Mouse (Mus musculus): ENCODE results near the gene Cct2. TPM values are rescaled to one million over a fixed set of nuclear protein-coding genes. Genes with fewer than 3 reads are reported as not detected.

Gene Cct2
- 100 to 1,000 TPM; 160 to 167 TPM for total RNA-seq (2021)

DNA sequence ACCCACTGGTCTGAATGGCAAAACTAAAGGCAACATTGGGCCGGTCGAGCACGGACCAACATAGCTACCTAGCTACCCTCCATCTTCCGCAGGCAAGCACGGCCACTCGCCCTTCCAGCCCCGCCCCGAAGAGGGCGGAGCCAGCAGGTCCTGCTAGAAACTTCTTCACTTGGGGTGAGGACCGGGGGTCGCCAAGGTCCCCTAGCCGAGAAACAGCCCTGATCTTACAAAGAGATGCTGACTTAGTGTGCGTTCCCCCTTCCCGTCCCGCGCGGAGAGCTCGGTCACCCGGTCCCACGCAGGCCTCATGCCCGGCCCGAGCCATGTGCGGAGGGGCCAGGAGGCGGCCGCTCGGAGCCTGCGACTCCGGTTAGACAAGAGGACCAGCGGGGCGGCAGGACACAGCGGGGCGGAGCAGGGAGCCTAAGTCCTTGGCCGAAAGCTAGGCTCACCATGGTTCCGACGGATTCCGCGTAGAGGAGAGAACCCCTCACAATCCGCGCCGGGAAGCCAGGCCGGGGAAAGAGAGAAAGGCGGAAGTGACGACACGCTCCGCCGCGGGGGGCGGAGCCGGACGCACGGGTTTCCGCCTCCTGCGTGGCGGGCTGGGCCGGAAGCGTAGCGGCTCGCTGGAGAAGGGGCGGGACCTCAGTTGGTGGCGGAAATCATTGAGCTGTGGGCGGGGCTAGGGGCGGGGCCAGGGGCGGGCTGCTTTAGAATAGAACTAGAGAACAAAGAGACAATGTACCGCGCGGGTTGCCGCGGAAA lies at the start of gene Cct2:
Cct2 (minus strand) TSS at position 561 of the 768 bp plus-strand sequence.
- intact Hi-C loops (cut with DNase I): loop anchor here (5.0 kb wide), 2 partner anchors 84 to 149 kb away; partner anchors contain the start of gene Frs2

GRCm38 (mm10) chr10:117112545-117112944 lies 48.9 kb upstream of the Cct2 start:
- intact Hi-C loops (cut with DNase I): no loop called here
- no peak for DNase-seq (ENCODE audit: low spot score in 2 of 2)

More for the DNA sequence above, at the start of gene Cct2:
- peak; percentile 88 to 93 for DNase-seq (ENCODE audit: low spot score in 2 of 2)

DNA sequence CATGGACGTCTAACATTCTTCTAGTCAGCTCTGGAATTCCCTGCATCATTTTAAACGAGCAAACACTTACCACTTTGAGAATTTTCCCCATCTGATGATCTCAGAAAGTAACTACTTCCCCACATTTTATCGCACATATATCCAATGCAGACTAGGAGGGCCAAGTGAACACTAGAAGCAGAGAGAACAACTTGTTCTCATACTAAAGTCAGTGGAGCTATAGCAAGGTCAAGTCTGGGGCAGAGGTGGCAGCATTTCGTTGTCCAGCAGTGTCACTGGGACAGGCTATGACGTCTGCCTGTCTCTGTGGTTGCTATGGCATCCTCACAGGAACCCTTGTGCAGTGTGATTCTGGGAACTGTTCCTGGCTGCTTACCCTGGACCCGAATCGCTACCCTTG lies 47.8 kb upstream of the Cct2 start:
- intact Hi-C loops (cut with DNase I): no loop called here

DNA sequence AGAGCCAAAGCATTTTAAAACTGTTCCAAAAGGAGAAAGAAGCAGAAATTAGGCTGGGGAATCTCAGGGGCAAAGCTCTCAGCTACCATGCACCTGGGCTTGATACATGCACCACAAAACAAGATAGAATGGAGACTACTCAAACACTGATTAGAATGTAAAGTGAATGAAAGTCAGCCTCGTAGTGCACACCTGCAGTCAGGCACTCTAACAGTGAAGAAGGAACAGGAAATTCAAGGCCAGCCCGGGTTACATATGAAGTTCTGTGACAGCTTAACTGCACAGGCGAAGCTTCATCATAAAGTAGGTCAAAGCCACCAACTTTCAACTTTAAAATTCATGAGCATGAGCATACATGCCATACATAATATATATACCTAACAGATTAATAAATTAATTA lies 46.7 kb upstream of the Cct2 start:
- no peak for DNase-seq (ENCODE audit: low spot score in 2 of 2)
- intact Hi-C loops (cut with DNase I): no loop called here

More for the DNA sequence above, 47.8 kb upstream of the Cct2 start:
- no peak for DNase-seq (ENCODE audit: low spot score in 2 of 2)

DNA sequence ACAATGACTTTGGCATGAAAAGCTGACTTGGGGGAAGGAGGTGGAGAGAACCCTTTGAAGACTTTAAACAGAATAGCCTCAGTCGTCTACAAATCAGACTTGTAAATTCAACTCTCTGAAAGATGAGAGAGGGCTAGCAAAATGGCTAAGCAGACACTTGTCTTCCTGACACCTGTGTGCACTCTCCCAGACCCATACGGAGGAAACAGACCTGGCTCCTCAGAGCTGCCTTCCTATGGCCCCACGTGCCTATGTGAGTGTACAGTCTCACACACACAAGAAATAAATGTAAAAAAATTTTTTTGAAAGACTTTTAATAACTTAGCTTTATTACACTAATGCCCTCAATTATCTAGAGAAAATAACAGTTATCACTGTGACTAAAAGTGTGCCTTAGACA lies 43.1 kb upstream of the Cct2 start:
- intact Hi-C loops (cut with DNase I): no loop called here

GRCm38 (mm10) chr10:117106244-117106643 lies 42.6 kb upstream of the Cct2 start:
- intact Hi-C loops (cut with DNase I): no loop called here
- DNase-seq (ENCODE audit: low spot score in 2 of 2): no peak

More for the DNA sequence above, 43.1 kb upstream of the Cct2 start:
- no peak for DNase-seq (ENCODE audit: low spot score in 2 of 2)

- no peak for DNase-seq (ENCODE audit: low spot score in 2 of 2)
- intact Hi-C loops (cut with DNase I): no loop called here
Observed at GRCm38 (mm10) chr10:117105015-117105414, 41.4 kb upstream of the Cct2 start.

GRCm38 (mm10) chr10:117103854-117104598 lies 40.4 kb upstream of the Cct2 start:
- intact Hi-C loops (cut with DNase I): no loop called here
- DNase-seq (ENCODE audit: low spot score in 2 of 2): no peak

GRCm38 (mm10) chr10:117100175-117100574 lies 36.6 kb upstream of the Cct2 start:
- intact Hi-C loops (cut with DNase I): no loop called here
- DNase-seq (ENCODE audit: low spot score in 2 of 2): no peak

DNA sequence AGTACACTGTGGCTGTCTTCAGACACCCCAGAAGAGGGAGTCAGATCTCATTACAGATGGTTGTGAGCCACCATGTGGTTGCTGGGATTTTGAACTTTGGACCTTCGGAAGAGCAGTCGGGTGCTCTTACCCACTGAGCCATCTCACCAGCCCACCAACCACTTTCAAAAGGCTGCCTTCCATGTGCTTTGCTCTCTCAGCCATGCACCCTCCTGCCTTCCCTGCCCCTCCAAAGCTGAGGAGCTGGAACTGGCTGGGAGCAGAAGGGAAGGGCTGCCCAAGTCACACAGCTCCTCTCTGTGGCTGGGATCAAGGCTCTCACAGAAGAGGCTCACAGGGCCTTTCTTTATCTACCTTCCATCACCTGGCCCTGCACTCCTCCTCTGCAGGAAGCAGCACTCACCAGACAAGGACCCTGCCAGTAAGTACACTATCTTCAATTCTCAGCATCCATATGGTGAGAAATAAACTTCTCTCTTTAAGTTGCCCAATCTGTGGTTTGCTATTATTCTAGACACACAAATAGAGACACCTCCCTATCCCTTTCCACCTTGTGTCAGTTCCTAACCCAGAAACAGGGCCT lies 33.6 kb upstream of the Cct2 start:
- DNase-seq (ENCODE audit: low spot score in 2 of 2): no peak
- intact Hi-C loops (cut with DNase I): no loop called here

DNA sequence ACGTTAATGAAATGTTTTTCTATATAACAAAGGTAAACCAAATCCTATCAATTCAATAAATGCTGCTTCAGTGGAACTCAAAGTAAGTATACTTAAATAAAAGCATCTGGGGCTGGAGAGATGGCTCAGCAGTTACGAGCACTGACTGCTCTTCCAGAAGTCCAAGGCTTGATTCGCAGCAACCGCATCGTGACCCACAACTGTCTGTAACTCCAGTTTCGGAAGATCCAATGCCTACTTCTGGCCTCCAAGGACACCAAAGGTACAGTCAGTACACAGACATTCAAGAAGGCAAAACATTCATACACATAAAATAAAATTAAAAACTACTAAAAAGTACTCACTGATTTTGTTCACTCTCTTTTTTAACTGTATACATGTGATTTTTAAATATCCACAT lies 32.5 kb upstream of the Cct2 start:
- intact Hi-C loops (cut with DNase I): no loop called here
- no peak for DNase-seq (ENCODE audit: low spot score in 2 of 2)

DNA sequence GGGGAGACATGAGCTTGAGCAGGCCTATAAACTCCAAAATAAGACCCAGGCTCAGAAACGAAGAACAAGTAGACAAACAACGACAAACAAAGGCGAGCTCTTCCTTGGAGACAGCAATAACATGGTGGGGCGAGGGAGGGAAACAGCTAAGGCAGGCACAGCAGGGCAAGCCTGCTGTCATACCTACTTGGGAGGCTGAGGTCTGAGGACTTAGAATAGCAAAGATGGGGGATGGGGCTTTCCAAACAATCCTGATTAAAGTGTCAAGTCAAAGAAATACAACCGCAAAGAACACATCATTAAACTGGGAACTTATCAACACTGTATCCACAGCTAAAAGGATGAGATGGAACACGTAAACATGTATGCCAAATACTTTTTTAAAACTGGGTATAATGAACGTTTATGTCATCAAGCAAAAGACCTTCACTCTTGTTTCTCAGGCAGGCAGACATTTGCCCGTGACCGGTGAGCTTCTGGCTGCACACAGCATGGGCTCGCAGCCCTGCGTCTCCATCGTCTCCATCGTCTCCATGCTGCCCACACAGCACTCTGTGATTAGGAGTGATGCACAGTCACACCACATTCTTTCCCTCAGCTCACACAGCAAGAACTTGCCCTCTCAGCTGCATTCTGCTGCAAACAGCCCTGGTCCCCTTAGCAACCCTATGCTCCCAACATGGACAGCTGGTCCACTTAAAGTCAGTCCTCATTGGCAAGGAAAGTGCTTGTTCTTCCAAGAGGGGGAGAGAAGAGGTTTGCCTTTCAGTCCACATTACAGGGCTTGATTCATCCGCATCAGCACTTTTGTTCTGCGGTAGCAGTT lies 31.1 kb upstream of the Cct2 start:
- peak in 1 of 2 experiments; percentile 43 for DNase-seq (ENCODE audit: low spot score in 2 of 2)
- intact Hi-C loops (cut with DNase I): loop anchor here (5.0 kb wide), 1 partner anchor 53 kb away; the partner anchor contains the start of gene Frs2

DNA sequence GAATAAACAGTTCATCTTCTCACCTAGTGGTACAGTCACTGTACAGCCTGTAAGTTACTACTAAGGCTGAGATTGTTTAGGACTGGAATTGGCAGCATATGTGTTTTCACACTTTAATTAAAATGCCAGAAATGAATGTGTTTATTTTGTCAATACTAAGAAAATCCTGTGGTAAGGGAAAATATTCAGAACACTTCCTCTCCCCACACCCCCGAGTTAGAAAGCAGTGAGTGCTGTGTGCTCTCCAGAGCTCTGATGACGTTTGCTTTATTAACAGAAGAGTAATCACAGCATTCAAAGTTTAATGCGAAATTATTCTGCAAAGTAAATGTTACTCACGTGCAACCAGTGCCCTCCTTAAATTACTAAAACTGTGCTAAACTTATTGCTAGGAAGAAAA lies 26.0 kb upstream of the Cct2 start:
- intact Hi-C loops (cut with DNase I): loop anchor here (5.0 kb wide), 1 partner anchor 58 kb away; the partner anchor contains the start of gene Frs2
- DNase-seq (ENCODE audit: low spot score in 2 of 2): no peak

DNA sequence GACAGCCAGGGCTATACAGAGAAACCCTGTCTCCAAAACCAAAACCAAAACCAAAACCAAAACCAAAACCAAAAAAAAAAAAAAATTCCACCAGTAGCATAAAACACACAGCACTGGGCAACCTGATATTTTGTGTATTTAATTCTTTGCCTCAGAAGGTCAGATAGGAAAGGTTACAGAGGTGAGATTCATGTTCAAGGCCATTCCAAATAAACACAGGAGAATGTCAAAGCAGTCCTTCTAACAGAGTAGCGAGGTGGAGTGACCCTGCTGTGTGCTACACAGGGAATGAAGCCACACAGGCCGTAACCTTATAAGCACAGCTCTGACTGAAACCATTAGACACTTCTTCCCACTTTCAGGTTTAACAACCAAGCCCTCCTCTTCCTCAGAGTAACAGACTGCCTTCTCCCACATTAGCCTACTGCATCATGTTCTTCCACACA lies 18.3 kb upstream of the Cct2 start:
- intact Hi-C loops (cut with DNase I): loop anchor here (5.0 kb wide), 1 partner anchor 125 kb away; no protein-coding TSS in a partner anchor
- DNase-seq (ENCODE audit: low spot score in 2 of 2): no peak

DNA sequence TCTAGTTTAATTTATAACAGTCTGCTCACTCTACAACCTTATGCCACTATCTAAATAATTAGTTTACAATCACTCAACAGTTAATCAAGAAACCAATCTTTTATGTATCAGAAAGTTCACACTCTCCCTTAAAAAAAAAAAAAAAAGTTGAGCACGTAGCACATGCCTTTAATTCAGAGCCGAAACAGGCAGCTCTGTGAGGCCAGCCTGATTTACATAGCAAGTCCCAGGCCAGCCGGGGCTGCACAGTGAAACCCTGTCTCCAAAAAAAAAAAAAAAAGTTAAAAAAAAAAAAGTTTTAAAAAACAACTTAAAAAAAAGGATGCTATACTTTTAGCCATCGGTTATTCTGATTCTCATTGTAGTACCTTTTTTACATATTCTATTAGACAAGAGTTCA lies 17.7 kb upstream of the Cct2 start:
- DNase-seq (ENCODE audit: low spot score in 2 of 2): no peak
- intact Hi-C loops (cut with DNase I): loop anchor here (5.0 kb wide), 1 partner anchor 126 kb away; no protein-coding TSS in a partner anchor

- DNase-seq (ENCODE audit: low spot score in 2 of 2): no peak
- intact Hi-C loops (cut with DNase I): no loop called here
Observed at GRCm38 (mm10) chr10:117078284-117078683, 14.7 kb upstream of the Cct2 start.

DNA sequence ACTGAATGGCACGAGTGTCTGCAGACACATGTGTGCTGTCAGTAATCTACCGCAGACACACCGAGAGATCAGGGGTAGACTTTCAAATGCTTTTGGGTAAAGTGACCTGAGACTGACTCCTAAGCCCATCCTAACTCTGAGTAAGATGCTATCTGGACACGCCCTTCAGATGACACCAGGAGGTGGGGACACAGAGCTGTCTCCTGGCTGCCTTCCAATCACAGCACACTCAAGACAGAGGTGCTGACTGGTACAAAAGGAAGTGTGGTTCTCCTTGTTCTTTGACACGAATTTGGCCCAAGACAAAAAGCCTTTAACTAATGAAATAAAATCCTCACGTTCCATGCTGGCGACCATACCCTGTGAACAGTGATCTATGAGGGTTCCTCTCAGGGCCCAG lies 9.6 kb upstream of the Cct2 start:
- DNase-seq (ENCODE audit: low spot score in 2 of 2): no peak
- intact Hi-C loops (cut with DNase I): no loop called here

GRCm38 (mm10) chr10:117072191-117072888 lies 8.7 kb upstream of the Cct2 start:
- no peak for DNase-seq (ENCODE audit: low spot score in 2 of 2)
- intact Hi-C loops (cut with DNase I): no loop called here

GRCm38 (mm10) chr10:117069109-117069508 lies 5.5 kb upstream of the Cct2 start:
- no peak for DNase-seq (ENCODE audit: low spot score in 2 of 2)
- intact Hi-C loops (cut with DNase I): no loop called here

Measured in left cerebral cortex, postnatal 25 days (tissue).